Mouse (Mus musculus) MEL (cell line): ENCODE measurements around the gene Tbc1d5. TPM values are rescaled to one million over a fixed set of nuclear protein-coding genes. Genes with fewer than 3 reads are reported as not detected.

Experiments used
- DNase-seq: peaks from one replicate; pipeline ENCODE4 v3.0.0; 2011; ENCODE audit warnings: low read depth, low spot score
- H3K27ac ChIP-seq: 2 replicates; pipeline ENCODE4 v1.5.1; 2012; ENCODE audit warnings: low read depth, mild to moderate bottlenecking, control low read depth, low read length, moderate library complexity; ENCODE audit not compliant: control insufficient read depth
- H3K27me3 ChIP-seq, 2 experiments: fragments of 150-350 bp in 1 of 2; sonication (generic) in 1 of 2; 2 replicates each; pipeline ENCODE4 v1.6.1; 2012; ENCODE audit warnings: low read length in 2 of 2, mild to moderate bottlenecking in 2 of 2, improper control_type of control experiment in 1 of 2, moderate library complexity in 1 of 2; ENCODE audit not compliant: insufficient read depth in 2 of 2, control insufficient read depth in 1 of 2
- H3K36me3 ChIP-seq, 2 experiments: 2 replicates each; pipeline ENCODE4 v1.6.1; 2012 to 2014; ENCODE audit warnings: low read length in 2 of 2, improper control_type of control experiment in 1 of 2, inconsistent platforms in 1 of 2, mild to moderate bottlenecking in 1 of 2; ENCODE audit not compliant: insufficient read depth in 2 of 2, control insufficient read depth in 1 of 2
- H3K4me1 ChIP-seq, 2 experiments: fragments of 150-350 bp in 1 of 2; sonication (generic) in 1 of 2; 2 replicates each; pipeline ENCODE4 v1.6.1; 2012; ENCODE audit warnings: low read length in 2 of 2, improper control_type of control experiment in 1 of 2, mild to moderate bottlenecking in 1 of 2; ENCODE audit not compliant: insufficient read depth in 2 of 2, control insufficient read depth in 1 of 2
- H3K4me3 ChIP-seq, 2 experiments: fragments of 150-350 bp in 1 of 2; sonication (generic) in 1 of 2; 2 replicates each; pipeline ENCODE4 v1.5.1; 2012; ENCODE audit warnings: low read depth in 2 of 2, low read length in 2 of 2, mild to moderate bottlenecking in 2 of 2, moderate library complexity in 2 of 2, control low read depth in 1 of 2, improper control_type of control experiment in 1 of 2; ENCODE audit not compliant: control insufficient read depth in 1 of 2, insufficient read depth in 1 of 2
- H3K79me2 ChIP-seq: 2 replicates; pipeline ENCODE4 v1.6.1; 2012; ENCODE audit warnings: mild to moderate bottlenecking, low read length, moderate library complexity; ENCODE audit not compliant: control insufficient read depth, poor library complexity, insufficient read depth
- H3K9ac ChIP-seq: 2 replicates; pipeline ENCODE4 v1.6.1; 2012; ENCODE audit warnings: low read depth, mild to moderate bottlenecking, control low read depth, low read length, moderate library complexity; ENCODE audit not compliant: control insufficient read depth, poor library complexity, severe bottlenecking
- H3K9me3 ChIP-seq: fragments of 150-350 bp; sonication (generic); replicated peaks from 2 replicates; pipeline ENCODE4 v1.6.1; 2012; ENCODE audit warnings: mild to moderate bottlenecking, low read length, improper control_type of control experiment, moderate library complexity; ENCODE audit not compliant: insufficient read depth
- E2F4 ChIP-seq: IDR thresholded peaks from 2 replicates; pipeline ENCODE4 v1.6.1; 2011; ENCODE audit warnings: low read depth, low read length, improper control_type of control experiment, borderline replicate concordance
- ELF1 ChIP-seq: IDR thresholded peaks from 2 replicates; pipeline ENCODE4 v1.6.1; 2014; ENCODE audit warnings: low read depth, mild to moderate bottlenecking, inconsistent platforms, low read length, improper control_type of control experiment, moderate library complexity
- GABPA ChIP-seq: IDR thresholded peaks from 2 replicates; pipeline ENCODE4 v1.6.1; 2012; ENCODE audit warnings: low read depth, mild to moderate bottlenecking, inconsistent platforms, low read length, improper control_type of control experiment, moderate library complexity
- GATA1 ChIP-seq: IDR thresholded peaks from 2 replicates; pipeline ENCODE4 v1.6.1; 2011; ENCODE audit warnings: low read depth, low read length, improper control_type of control experiment
- MAZ ChIP-seq: IDR thresholded peaks from 2 replicates; pipeline ENCODE4 v1.6.1; 2012; ENCODE audit warnings: low read depth, mild to moderate bottlenecking, inconsistent platforms, low read length, improper control_type of control experiment
- MXI1 ChIP-seq: IDR thresholded peaks from 2 replicates; pipeline ENCODE4 v1.6.1; 2011; ENCODE audit warnings: mild to moderate bottlenecking, low read depth, low read length, improper control_type of control experiment
- NELFE ChIP-seq: IDR thresholded peaks from 2 replicates; pipeline ENCODE4 v1.6.1; 2011; ENCODE audit warnings: low read depth, low read length, improper control_type of control experiment
- POLR2A ChIP-seq, 2 experiments: IDR thresholded peaks; 2 replicates each; pipeline ENCODE4 v1.6.1; 2011 to 2012; ENCODE audit warnings: low read length in 2 of 2, mild to moderate bottlenecking in 2 of 2, control low read depth in 1 of 2, improper control_type of control experiment in 1 of 2, low read depth in 1 of 2, moderate library complexity in 1 of 2; ENCODE audit not compliant: control insufficient read depth in 1 of 2, insufficient read depth in 1 of 2, poor library complexity in 1 of 2
- POLR2AphosphoS5 ChIP-seq: IDR thresholded peaks from 2 replicates; pipeline ENCODE4 v1.6.1; 2012; ENCODE audit warnings: low read depth, borderline replicate concordance, mild to moderate bottlenecking, inconsistent platforms, low read length, moderate library complexity, mixed read lengths
- RCOR1 ChIP-seq: IDR thresholded peaks from 2 replicates; pipeline ENCODE4 v1.6.1; 2012; ENCODE audit warnings: low read depth, mild to moderate bottlenecking, inconsistent platforms, low read length, improper control_type of control experiment
- TCF12 ChIP-seq: IDR thresholded peaks from 2 replicates; pipeline ENCODE4 v1.6.1; 2014; ENCODE audit warnings: low read depth, mild to moderate bottlenecking, inconsistent platforms, low read length, improper control_type of control experiment, moderate library complexity
- USF1 ChIP-seq: IDR thresholded peaks from 2 replicates; pipeline ENCODE4 v1.6.1; 2014; ENCODE audit warnings: low read depth, mild to moderate bottlenecking, inconsistent platforms, low read length, improper control_type of control experiment, moderate library complexity
- ZMIZ1 ChIP-seq: IDR thresholded peaks from 2 replicates; pipeline ENCODE4 v1.6.1; 2012; ENCODE audit warnings: low read depth, mild to moderate bottlenecking, inconsistent platforms, low read length, improper control_type of control experiment, moderate library complexity
- ZNF384 ChIP-seq: IDR thresholded peaks from 2 replicates; pipeline ENCODE4 v1.6.1; 2012; ENCODE audit warnings: low read depth, mild to moderate bottlenecking, inconsistent platforms, low read length, improper control_type of control experiment
- polyA plus RNA-seq, 2 experiments: library from polyadenylated mRNA; stranded (reverse) in 1 of 2; unstranded in 1 of 2; fragments of >175 nt in 1 of 2; fragments of >200 nt in 1 of 2; gene quantifications; 2 replicates each; pipeline versions ENCODE4 v1.2.1 to v1.2.4; 2012; ENCODE audit warnings: low replicate concordance in 2 of 2, low read depth in 1 of 2; ENCODE audit not compliant: insufficient read length in 2 of 2, insufficient read depth in 1 of 2, missing spikeins in 1 of 2
- total RNA-seq: library from RNA; depleted of rRNA; stranded (reverse); fragments of 300-350 nt; gene quantifications from 2 replicates; pipeline ENCODE4 v1.2.3, GENCODE M21; 2012

The Tbc1d5 gene
- total and polyA plus RNA-seq, 3 experiments = 5.4 to 116 (median 8.2) TPM

GRCm38 (mm10) chr17:51226056-51226455 is 46.9 kb upstream of the Tbc1d5 start:
- Histone ChIP-seq H3K4me3 (no peak overlapping the region), H3K79me2 (no peaks in the 10 kb centered on the region), H3K36me3 (no peaks in the 10 kb centered on the region), H3K4me1 (no peaks in the 10 kb centered on the region), H3K9ac (no peak overlapping the region), H3K9me3 (no peaks in the 10 kb centered on the region), H3K27ac (no peak overlapping the region), H3K27me3 (no peaks in the 10 kb centered on the region)
- TF ChIP-seq NELFE = no peak
- TF ChIP-seq ELF1 = no peak
- TF ChIP-seq TCF12 = no peak
- TF ChIP-seq POLR2AphosphoS5 = no peak
- no peak for TF ChIP-seq GATA1
- TF ChIP-seq ZMIZ1 = no peak
- TF ChIP-seq GABPA = no peak
- DNase-seq = no peak

GRCm38 (mm10) chr17:51223152-51223551 is 44.0 kb upstream of the Tbc1d5 start:
- H3K9me3 ChIP-seq = no peaks in the 10 kb centered on the region
- H3K9ac ChIP-seq = no peak overlapping the region
- no peak overlapping the region for H3K4me3 ChIP-seq
- TF ChIP-seq RCOR1 = no peak
- TF ChIP-seq MAZ = no peak
- TF ChIP-seq ZNF384 = no peak
- DNase-seq = no peak
- no peak overlapping the region for H3K27ac ChIP-seq
- H3K27me3 ChIP-seq = no peaks in the 10 kb centered on the region
- H3K4me1 ChIP-seq = no peaks in the 10 kb centered on the region
- no peaks in the 10 kb centered on the region for H3K79me2 ChIP-seq
- no peaks in the 10 kb centered on the region for H3K36me3 ChIP-seq

GRCm38 (mm10) chr17:51221075-51221474 is 41.9 kb upstream of the Tbc1d5 start:
- TF ChIP-seq POLR2A (IDR thresholded peaks at IDR 0.05; ENCODE audit: control insufficient read depth in 1 of 2, insufficient read depth in 1 of 2, low read depth in 1 of 2, low read length in 2 of 2, poor library complexity in 1 of 2) (no peak), USF1 (no peak), E2F4 (no peak), TCF12 (no peak), MXI1 (no peak), MAZ (no peak), ZMIZ1 (no peak)
- TF ChIP-seq, all 39 proteins: peak for 0
- Histone ChIP-seq H3K9ac (no peak overlapping the region), H3K27me3 (no peaks in the 10 kb centered on the region), H3K4me3 (no peak overlapping the region), H3K4me1 (no peaks in the 10 kb centered on the region), H3K36me3 (no peaks in the 10 kb centered on the region), H3K79me2 (no peaks in the 10 kb centered on the region), H3K9me3 (no peaks in the 10 kb centered on the region), H3K27ac (no peak overlapping the region)
- DNase-seq = no peak
